Mouse (Mus musculus) spleen, postnatal 4 days (tissue): Measurements from ENCODE around the gene Col24a1.

ENCODE experiments used
- DNase-seq, 2 experiments: peaks; one replicate each; pipeline ENCODE4 v3.0.0; 2022; ENCODE audit warnings: low spot score in 2 of 2

Gene Col24a1

GRCm38 (mm10) chr3:145462351-145462750 lies 170.1 kb downstream of the Col24a1 start:
- DNase-seq: no peak

- DNase-seq: no peak
Observed at GRCm38 (mm10) chr3:145463731-145464130, 171.5 kb downstream of the Col24a1 start.

- no peak for DNase-seq
Observed at GRCm38 (mm10) chr3:145471094-145471493, 178.8 kb downstream of the Col24a1 start.

GRCm38 (mm10) chr3:145474163-145474562 lies 181.9 kb downstream of the Col24a1 start:
- no peak for DNase-seq

- no peak for DNase-seq
Observed at GRCm38 (mm10) chr3:145476634-145477033, 184.4 kb downstream of the Col24a1 start.

- no peak for DNase-seq
Observed at GRCm38 (mm10) chr3:145477074-145477473, 184.8 kb downstream of the Col24a1 start.

GRCm38 (mm10) chr3:145478446-145478845 lies 186.2 kb downstream of the Col24a1 start:
- no peak for DNase-seq

GRCm38 (mm10) chr3:145490279-145490678 lies 198.0 kb downstream of the Col24a1 start:
- no peak for DNase-seq

GRCm38 (mm10) chr3:145491326-145491725 lies 199.1 kb downstream of the Col24a1 start:
- no peak for DNase-seq

GRCm38 (mm10) chr3:145498127-145498526 lies 205.9 kb downstream of the Col24a1 start:
- DNase-seq: no peak

GRCm38 (mm10) chr3:145498893-145499292 lies 206.6 kb downstream of the Col24a1 start:
- DNase-seq: no peak

GRCm38 (mm10) chr3:145504830-145505229 lies 212.6 kb downstream of the Col24a1 start:
- no peak for DNase-seq

GRCm38 (mm10) chr3:145508550-145508949 lies 216.3 kb downstream of the Col24a1 start:
- DNase-seq: no peak

GRCm38 (mm10) chr3:145514197-145514596 lies 221.9 kb downstream of the Col24a1 start:
- DNase-seq: no peak

GRCm38 (mm10) chr3:145521528-145522080 lies 229.3 kb downstream of the Col24a1 start:
- DNase-seq: no peak

GRCm38 (mm10) chr3:145522311-145522710 lies 230.0 kb downstream of the Col24a1 start:
- no peak for DNase-seq

GRCm38 (mm10) chr3:145525266-145525665 lies 233.0 kb downstream of the Col24a1 start:
- DNase-seq: no peak

GRCm38 (mm10) chr3:145537870-145538269 lies 245.6 kb downstream of the Col24a1 start:
- no peak for DNase-seq

GRCm38 (mm10) chr3:145548441-145549415 lies 256.5 kb downstream of the Col24a1 start:
- DNase-seq: no peak

- DNase-seq: no peak
Observed at GRCm38 (mm10) chr3:145550216-145550615, 257.9 kb downstream of the Col24a1 start.

GRCm38 (mm10) chr3:145554388-145554787 lies 262.1 kb downstream of the Col24a1 start:
- no peak for DNase-seq

GRCm38 (mm10) chr3:145556206-145556605 lies 263.9 kb downstream of the Col24a1 start:
- no peak for DNase-seq

- DNase-seq: no peak
Observed at GRCm38 (mm10) chr3:145559675-145560074, 267.4 kb downstream of the Col24a1 start.
